Mouse (Mus musculus): ENCODE results near the gene Gm11042. TPM values are rescaled to one million over a fixed set of nuclear protein-coding genes. Genes with fewer than 3 reads are reported as not detected.

Gm11042 gene
- total and polyA plus RNA-seq, 2 experiments, result not detected

GRCm38 (mm10) chr12:74267049-74267448, 49.1 kb downstream of the Gm11042 start:
- no peaks in the 10 kb centered on the region for H3K79me2 ChIP-seq (ENCODE audit: control insufficient read depth, insufficient read depth, low read length)
- WGBS, result 92% methylated on average over 4 of the region's 4 CpGs

More at GRCm38 (mm10) chr12:74267049-74267448, 49.1 kb downstream of the Gm11042 start:
- Histone ChIP-seq H3K27ac (replicated peaks; ENCODE audit: insufficient read depth, low read depth, low read length) (no peak overlapping the region), H3K27me3 (ENCODE audit: control insufficient read depth, insufficient read depth, low read length) (no peaks in the 10 kb centered on the region), H3K4me3 (ENCODE audit: insufficient read depth, low read depth, low read length) (no peak overlapping the region), H3K9ac (ENCODE audit: low read depth, low read length) (no peak overlapping the region), H3K36me3 (ENCODE audit: control insufficient read depth, insufficient read depth, low read length) (no peaks in the 10 kb centered on the region), H3K4me1 (ENCODE audit: control insufficient read depth, insufficient read depth, low read length) (no peaks in the 10 kb centered on the region)
- DNase-seq (ENCODE audit: extremely low read depth, low read depth, low spot score), result no peak
- TF ChIP-seq CTCF (IDR thresholded peaks at IDR 0.05; ENCODE audit: low read depth, low read length) (no peak), POLR2A (IDR thresholded peaks at IDR 0.05; ENCODE audit: extremely low read depth, insufficient read depth, low read length) (no peak)

All from liver, adult 2 months (tissue).